Mouse (Mus musculus) G1E (cell line): Measurements from ENCODE around the gene Gm12394.

ENCODE experiments used
- CTCF ChIP-seq: IDR thresholded peaks from 2 replicates; pipeline ENCODE4 v1.5.1; 2012; ENCODE audit warnings: low read depth, low read length, inconsistent platforms, mixed read lengths
- GATA1 ChIP-seq: IDR thresholded peaks from 2 replicates; pipeline ENCODE4 v1.6.1; 2012; ENCODE audit warnings: borderline replicate concordance, low read length, inconsistent platforms, mixed read lengths
- GATA2 ChIP-seq: IDR thresholded peaks from 2 replicates; pipeline ENCODE4 v1.6.1; 2012; ENCODE audit warnings: low read depth, low read length, inconsistent platforms, borderline replicate concordance
- POLR2AphosphoS5 ChIP-seq: IDR thresholded peaks from 2 replicates; pipeline ENCODE4 v1.6.1; 2012; ENCODE audit warnings: low read depth, low read length, inconsistent platforms; ENCODE audit not compliant: insufficient replicate concordance
- TAL1 ChIP-seq: conservative IDR thresholded peaks from 2 replicates; pipeline ENCODE4 v1.6.1; 2012; ENCODE audit warnings: low read depth, low read length, inconsistent platforms, mixed read lengths

DNA sequence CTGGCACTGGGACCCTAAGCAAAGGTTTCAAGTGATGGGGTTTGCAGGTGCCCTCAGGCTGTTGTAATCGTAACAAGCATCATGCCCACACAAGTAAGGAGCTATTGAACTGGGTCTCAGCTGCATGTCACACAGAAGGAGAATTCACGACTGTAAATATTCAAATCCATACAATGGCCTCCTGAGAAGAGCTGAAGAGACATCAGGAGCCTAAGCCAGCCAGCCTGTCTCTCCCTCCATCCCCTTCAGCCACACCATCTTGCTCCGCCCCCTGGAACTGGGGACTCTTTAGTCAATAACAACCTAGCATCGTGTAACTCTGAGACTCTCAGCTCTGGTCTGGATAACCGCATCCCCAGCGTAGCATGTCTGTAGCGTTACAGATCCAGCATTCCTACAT lies 34.6 kb upstream of the Gm12394 start:
- TF ChIP-seq CTCF (no peak), GATA1 (no peak), POLR2AphosphoS5 (no peak), TAL1 (no peak), GATA2 (no peak)
